8 mouse cellular contexts compared by ENCODE assay signal in the genomic region with DNA sequence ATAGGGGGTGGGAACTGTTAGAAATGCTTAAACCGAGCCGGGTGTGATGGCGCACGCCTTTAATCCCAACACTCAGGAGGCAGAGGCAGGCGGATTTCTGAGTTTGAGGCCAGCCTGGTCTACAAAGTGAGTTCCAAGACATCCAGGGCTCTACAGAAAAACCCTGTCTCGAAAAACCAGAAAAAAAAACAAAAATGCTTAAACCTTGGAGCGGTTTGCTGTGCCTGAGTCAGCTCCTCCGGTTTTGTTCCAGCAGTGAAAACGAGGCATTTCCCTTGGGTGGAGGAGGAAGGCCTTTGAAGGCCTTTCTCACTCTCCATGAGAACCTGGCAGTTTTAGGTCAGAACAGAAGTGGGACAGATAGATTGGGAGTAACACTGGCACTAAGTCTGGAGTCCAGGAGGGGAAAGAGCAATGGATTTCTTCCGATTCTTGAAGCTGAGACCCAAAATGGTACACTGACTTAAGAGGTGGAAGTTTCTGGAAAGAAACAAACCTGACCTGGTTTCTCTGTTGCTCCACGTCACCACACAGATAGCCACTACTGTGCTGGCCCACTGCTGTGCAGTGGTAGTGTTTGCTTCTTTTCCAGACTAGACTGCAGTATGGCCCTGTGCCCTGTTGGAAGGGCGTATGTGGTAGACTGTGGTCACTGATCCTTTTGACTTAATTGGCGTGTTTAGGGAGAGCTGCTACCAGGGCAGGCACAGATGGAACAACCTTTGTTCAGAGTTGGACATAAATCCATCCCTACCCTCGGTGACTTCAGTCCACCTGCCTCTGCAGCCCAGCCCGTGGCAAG. TPM values are rescaled to one million over a fixed set of nuclear protein-coding genes. Genes with fewer than 3 reads are reported as not detected.
DNase-seq lines count a peak whose midpoint lies in the region; ATAC-seq lines count a peak whose summit lies in the region.

No protein-coding gene starts in this region.

- peak overlapping the region; percentile 84 for H3K4me2 ChIP-seq in lung, embryonic 15.5 days
- peak overlapping the region; percentile 21 for H3K4me2 ChIP-seq in embryonic facial prominence, embryonic 11.5 days (ENCODE audit: low read depth, low read length)
- H3K4me2 ChIP-seq in heart, embryonic 16.5 days (ENCODE audit: low read depth, low read length), result peak overlapping the region; percentile 88
- H3K4me2 ChIP-seq in liver, embryonic 15.5 days, result peak overlapping the region; percentile 88

- peaks cover 13% of the 10 kb centered on the region for H3K36me3 ChIP-seq in lung, embryonic 15.5 days
- no peaks in the 10 kb centered on the region for H3K36me3 ChIP-seq in embryonic facial prominence, embryonic 11.5 days (replicated peaks; ENCODE audit: control insufficient read depth, insufficient read depth, low read depth, low read length)
- peaks cover 5% of the 10 kb centered on the region; the same call in 1 of the 2 replicates for H3K36me3 ChIP-seq in heart, embryonic 16.5 days (ENCODE audit: control insufficient read depth, insufficient read depth)
- H3K36me3 ChIP-seq in liver, embryonic 15.5 days (replicated peaks), result peaks cover 30% of the 10 kb centered on the region

- H3K4me1 ChIP-seq in lung, embryonic 15.5 days, result peaks cover 30% of the 10 kb centered on the region
- H3K4me1 ChIP-seq in embryonic facial prominence, embryonic 11.5 days (ENCODE audit: control insufficient read depth, insufficient read depth, low read length), result no peaks in the 10 kb centered on the region
- H3K4me1 ChIP-seq in heart, embryonic 16.5 days (ENCODE audit: control insufficient read depth, insufficient read depth, low read length), result peaks cover 30% of the 10 kb centered on the region
- peaks cover 72% of the 10 kb centered on the region for H3K4me1 ChIP-seq in liver, embryonic 15.5 days (replicated peaks)

- no peak for DNase-seq in lung, postnatal 25 days (ENCODE audit: low spot score)
- no peak for DNase-seq in embryonic facial prominence, embryonic 11.5 days (ENCODE audit: low spot score)
- DNase-seq in thymus, postnatal 0 days (ENCODE audit: low spot score), result no peak
- no peak for DNase-seq in left cerebral cortex, postnatal 36 days (ENCODE audit: low spot score in 2 of 2)

- peak overlapping the region; percentile 69 for H3K4me3 ChIP-seq in lung, embryonic 15.5 days
- no peak overlapping the region for H3K4me3 ChIP-seq in embryonic facial prominence, embryonic 11.5 days (ENCODE audit: low read depth, low read length)
- H3K4me3 ChIP-seq in heart, embryonic 16.5 days (ENCODE audit: low read length), result peak overlapping the region; percentile 84
- H3K4me3 ChIP-seq in liver, embryonic 15.5 days (replicated peaks), result peak overlapping the region; percentile 85

- H3K9me3 ChIP-seq in lung, embryonic 15.5 days, result no peaks in the 10 kb centered on the region
- H3K9me3 ChIP-seq in embryonic facial prominence, embryonic 11.5 days (replicated peaks; ENCODE audit: control insufficient read depth, low read length), result no peaks in the 10 kb centered on the region
- no peaks in the 10 kb centered on the region for H3K9me3 ChIP-seq in heart, embryonic 16.5 days (replicated peaks; ENCODE audit: control insufficient read depth, low read length)
- no peaks in the 10 kb centered on the region for H3K9me3 ChIP-seq in liver, embryonic 15.5 days (replicated peaks)

- H3K27ac ChIP-seq in lung, embryonic 15.5 days, result peak overlapping the region; percentile 88
- peak overlapping the region; percentile 69 for H3K27ac ChIP-seq in embryonic facial prominence, embryonic 11.5 days (replicated peaks; ENCODE audit: low read depth, low read length)
- H3K27ac ChIP-seq in heart, embryonic 16.5 days (ENCODE audit: low read length), result peak overlapping the region; percentile 81
- peak overlapping the region; percentile 96 for H3K27ac ChIP-seq in liver, embryonic 15.5 days (replicated peaks)

- ATAC-seq in lung, embryonic 15.5 days (ENCODE audit: borderline replicate concordance, extremely low read depth, low FRiP score, low TSS enrichment), result no peak
- ATAC-seq in embryonic facial prominence, embryonic 11.5 days (replicated peaks; ENCODE audit: insufficient number of reproducible peaks, low FRiP score, low TSS enrichment, low read depth), result no peak
- no peak for ATAC-seq in heart, embryonic 16.5 days (replicated peaks; ENCODE audit: extremely low read depth, insufficient read depth, low FRiP score)
- no peak for ATAC-seq in liver, embryonic 15.5 days (ENCODE audit: insufficient read depth)
- ATAC-seq in frontal cortex, adult (ENCODE audit: low TSS enrichment), result no peak

- H3K27me3 ChIP-seq in lung, embryonic 15.5 days, result no peaks in the 10 kb centered on the region
- H3K27me3 ChIP-seq in embryonic facial prominence, embryonic 11.5 days (ENCODE audit: control insufficient read depth, insufficient read depth, low read length), result no peaks in the 10 kb centered on the region
- no peaks in the 10 kb centered on the region for H3K27me3 ChIP-seq in heart, embryonic 16.5 days (ENCODE audit: control insufficient read depth, insufficient read depth, low read length)
- H3K27me3 ChIP-seq in liver, embryonic 15.5 days, result no peaks in the 10 kb centered on the region

- H3K9ac ChIP-seq in lung, embryonic 15.5 days, result 0 out of 2 replicates have a peak overlapping the region, but pooled peaks have one; percentile 50
- peak overlapping the region; percentile 0 for H3K9ac ChIP-seq in embryonic facial prominence, embryonic 11.5 days (replicated peaks; ENCODE audit: low read length)
- H3K9ac ChIP-seq in heart, embryonic 16.5 days (ENCODE audit: low read length), result peak overlapping the region; percentile 79
- H3K9ac ChIP-seq in liver, embryonic 15.5 days, result peak overlapping the region; percentile 82

- intact Hi-C loops in left cerebral cortex, postnatal 36 days (cut with DNase I), result no loop called here

- WGBS in lung, embryonic 15.5 days, result 67% methylated on average over 15 of the region's 15 CpGs
- WGBS in embryonic facial prominence, embryonic 11.5 days, result 67% methylated on average over 15 of the region's 15 CpGs
- WGBS in heart, embryonic 16.5 days, result 65% methylated on average over 15 of the region's 15 CpGs
- WGBS in liver, embryonic 15.5 days (ENCODE audit: insufficient replicate concordance), result 59% methylated on average over 15 of the region's 15 CpGs

RNA-seq across cellular contexts. Expression of gene Mthfr, which starts 1.4 kb away (rescaled TPM):
- polyA plus RNA-seq in lung, embryonic 15.5 days (2015; fragmentation: Nextera tagmentation; extraction: Ambion mirVana), result 18.9 and 21.1 TPM in 2 replicates
- polyA plus RNA-seq in embryonic facial prominence, embryonic 11.5 days (2014; fragmentation: Nextera tagmentation; extraction: Ambion mirVana), result 13.5 and 14.1 TPM in 2 replicates
- 11.7 and 13.9 TPM in 2 replicates for polyA plus RNA-seq in heart, embryonic 16.5 days (2015; fragmentation: Nextera tagmentation; extraction: Ambion mirVana)
- polyA plus RNA-seq in liver, embryonic 15.5 days (2015; fragmentation: Nextera tagmentation; extraction: Ambion mirVana), result 9.8 and 10.0 TPM in 2 replicates
- 8.3 and 9.0 TPM in 2 replicates for polyA plus RNA-seq in thymus, postnatal 0 days (2015; fragmentation: Nextera tagmentation; extraction: Ambion mirVana)
- total RNA-seq in left cerebral cortex, postnatal 36 days (2021), result 10 to 100 TPM; 26.6 to 38.0 TPM

RNA-seq across cellular contexts. Expression of gene Clcn6, which starts 1.6 kb away (rescaled TPM):
- polyA plus RNA-seq in lung, embryonic 15.5 days (2015; fragmentation: Nextera tagmentation; extraction: Ambion mirVana), result 4.5 and 5.0 TPM in 2 replicates
- 8.9 and 9.8 TPM in 2 replicates for polyA plus RNA-seq in embryonic facial prominence, embryonic 11.5 days (2014; fragmentation: Nextera tagmentation; extraction: Ambion mirVana)
- 6.8 and 7.1 TPM in 2 replicates for polyA plus RNA-seq in heart, embryonic 16.5 days (2015; fragmentation: Nextera tagmentation; extraction: Ambion mirVana)
- polyA plus RNA-seq in liver, embryonic 15.5 days (2015; fragmentation: Nextera tagmentation; extraction: Ambion mirVana), result 1.5 and 1.6 TPM in 2 replicates
- 4.1 and 4.2 TPM in 2 replicates for polyA plus RNA-seq in thymus, postnatal 0 days (2015; fragmentation: Nextera tagmentation; extraction: Ambion mirVana)
- 10 to 100 TPM; 77.1 to 79.7 TPM for total RNA-seq in left cerebral cortex, postnatal 36 days (2021)

RNA-seq across cellular contexts. Expression of gene Nppa, which starts 39.7 kb away (rescaled TPM):
- polyA plus RNA-seq in lung, embryonic 15.5 days (2015; fragmentation: Nextera tagmentation; extraction: Ambion mirVana), result 72.2 and 157 TPM in 2 replicates
- polyA plus RNA-seq in embryonic facial prominence, embryonic 11.5 days (2014; fragmentation: Nextera tagmentation; extraction: Ambion mirVana), result 1.9 and 19.5 TPM in 2 replicates
- polyA plus RNA-seq in heart, embryonic 16.5 days (2015; fragmentation: Nextera tagmentation; extraction: Ambion mirVana), result 4,431 and 6,649 TPM in 2 replicates
- polyA plus RNA-seq in liver, embryonic 15.5 days (2015; fragmentation: Nextera tagmentation; extraction: Ambion mirVana), result 1.3 and 1.4 TPM in 2 replicates
- 0.76 and 0.88 TPM in 2 replicates for polyA plus RNA-seq in thymus, postnatal 0 days (2015; fragmentation: Nextera tagmentation; extraction: Ambion mirVana)
- not detected for total RNA-seq in left cerebral cortex, postnatal 36 days (2021)

RNA-seq across cellular contexts. Expression of gene Agtrap, which starts 47.6 kb away (rescaled TPM):
- 13.3 and 15.9 TPM in 2 replicates for polyA plus RNA-seq in lung, embryonic 15.5 days (2015; fragmentation: Nextera tagmentation; extraction: Ambion mirVana)
- polyA plus RNA-seq in embryonic facial prominence, embryonic 11.5 days (2014; fragmentation: Nextera tagmentation; extraction: Ambion mirVana), result 7.0 and 10.3 TPM in 2 replicates
- 17.2 and 17.9 TPM in 2 replicates for polyA plus RNA-seq in heart, embryonic 16.5 days (2015; fragmentation: Nextera tagmentation; extraction: Ambion mirVana)
- 10.0 and 11.0 TPM in 2 replicates for polyA plus RNA-seq in liver, embryonic 15.5 days (2015; fragmentation: Nextera tagmentation; extraction: Ambion mirVana)
- polyA plus RNA-seq in thymus, postnatal 0 days (2015; fragmentation: Nextera tagmentation; extraction: Ambion mirVana), result 43.3 and 45.2 TPM in 2 replicates
- total RNA-seq in left cerebral cortex, postnatal 36 days (2021), result 1 to 10 TPM; 5.9 to 7.7 TPM

RNA-seq across cellular contexts. Expression of gene Nppb, which starts 54.6 kb away (rescaled TPM):
- 1.6 and 3.8 TPM in 2 replicates for polyA plus RNA-seq in lung, embryonic 15.5 days (2015; fragmentation: Nextera tagmentation; extraction: Ambion mirVana)
- 0.57 and 1.0 TPM in 2 replicates for polyA plus RNA-seq in embryonic facial prominence, embryonic 11.5 days (2014; fragmentation: Nextera tagmentation; extraction: Ambion mirVana)
- polyA plus RNA-seq in heart, embryonic 16.5 days (2015; fragmentation: Nextera tagmentation; extraction: Ambion mirVana), result 159 and 197 TPM in 2 replicates
- polyA plus RNA-seq in liver, embryonic 15.5 days (2015; fragmentation: Nextera tagmentation; extraction: Ambion mirVana), result not detected in 2 replicates
- polyA plus RNA-seq in thymus, postnatal 0 days (2015; fragmentation: Nextera tagmentation; extraction: Ambion mirVana), result 0.42 and 0.62 TPM in 2 replicates
- total RNA-seq in left cerebral cortex, postnatal 36 days (2021), result not detected

Comparison
In these comparisons a context has a peak if more than half of its experiments do, and no peak if none do; other contexts are left out.
1. H3K4me2 ChIP-seq: peak in every context shown above with its lines; median percentile 88 in heart, embryonic 16.5 days; 88 in liver, embryonic 15.5 days; 84 in lung, embryonic 15.5 days; 21 in embryonic facial prominence, embryonic 11.5 days.
2. H3K9ac ChIP-seq: peak in every context shown above with its lines; median percentile 82 in liver, embryonic 15.5 days; 79 in heart, embryonic 16.5 days; 50 in lung, embryonic 15.5 days; 0 in embryonic facial prominence, embryonic 11.5 days.
3. RNA of gene Nppa, which starts 39.7 kb away (polyA plus RNA-seq): 4,431 to 6,649 TPM in heart, embryonic 16.5 days; 72.2 to 157 TPM in lung, embryonic 15.5 days, 1.9 to 19.5 TPM in embryonic facial prominence, embryonic 11.5 days, 1.3 to 1.4 TPM in liver, embryonic 15.5 days and 0.76 to 0.88 TPM in thymus, postnatal 0 days; every median in the first group is over 10 times any median in the second.
4. Peak in every context shown above with its lines, with median percentiles within 50 percentile points of each other: H3K27ac ChIP-seq.